Mouse (Mus musculus) hindbrain, embryonic 11.5 days (tissue): Measurements from ENCODE around the gene Fam57b. TPM values are rescaled to one million over a fixed set of nuclear protein-coding genes. Genes with fewer than 3 reads are reported as not detected.
A peak's percentile ranks its signal among the peaks of the same experiment; 100 is the strongest.

Experiments used
- ATAC-seq: fragments of 200-750 bp; cut with Nextera tagmentation; 2 replicates; pipeline ENCODE4 v1.8.0; 2017; ENCODE audit warnings: mild to moderate bottlenecking, moderate TSS enrichment, moderate library complexity; ENCODE audit not compliant: low FRiP score
- DNase-seq: peaks from one replicate; pipeline ENCODE4 v3.0.0-alpha.2; 2015; ENCODE audit warnings: low spot score
- H3K27ac ChIP-seq: fragments of 300-500 bp; sonication (generic); 2 replicates; pipeline ENCODE4 v1.5.1; 2014; ENCODE audit warnings: mild to moderate bottlenecking, low read depth, low read length
- H3K27me3 ChIP-seq: fragments of 300-500 bp; sonication (generic); 2 replicates; pipeline ENCODE4 v1.6.1; 2014; ENCODE audit warnings: mild to moderate bottlenecking, low read length, moderate library complexity, mixed read lengths; ENCODE audit not compliant: control insufficient read depth, insufficient read depth
- H3K36me3 ChIP-seq: fragments of 300-500 bp; sonication (generic); 2 replicates; pipeline ENCODE4 v1.6.1; 2014; ENCODE audit warnings: mild to moderate bottlenecking, low read length, moderate library complexity, mixed read lengths; ENCODE audit not compliant: control insufficient read depth, insufficient read depth
- H3K4me1 ChIP-seq: fragments of 300-500 bp; sonication (generic); replicated peaks from 2 replicates; pipeline ENCODE4 v1.6.1; 2014; ENCODE audit warnings: low read length, mixed read lengths; ENCODE audit not compliant: control insufficient read depth, insufficient read depth
- H3K4me2 ChIP-seq: fragments of 300-500 bp; sonication (generic); replicated peaks from 2 replicates; pipeline ENCODE4 v1.6.1; 2014; ENCODE audit warnings: mild to moderate bottlenecking, low read depth, low read length
- H3K4me3 ChIP-seq: fragments of 300-500 bp; sonication (generic); 2 replicates; pipeline ENCODE4 v1.5.1; 2014; ENCODE audit warnings: low read depth, low read length
- H3K9ac ChIP-seq: fragments of 300-500 bp; sonication (generic); 2 replicates; pipeline ENCODE4 v1.6.1; 2014; ENCODE audit warnings: low read depth, low read length
- H3K9me3 ChIP-seq: fragments of 300-500 bp; sonication (generic); 2 replicates; pipeline ENCODE4 v1.6.1; 2016; ENCODE audit warnings: low read length; ENCODE audit not compliant: control insufficient read depth
- WGBS: fragments of 180-500 bp; shearing (Covaris S2); extraction: QIAGEN DNeasy Blood & Tissue Kit; methylation state at CpG from one replicate; pipeline ENCODE4 v1.1.7; 2014; 5-methylcytosine and 5-hydroxymethylcytosine counted together
- polyA plus RNA-seq: library from polyadenylated mRNA; unstranded; fragments of >200 nt; fragmentation: Nextera tagmentation; extraction: Ambion mirVana; gene quantifications from 2 replicates; pipeline ENCODE4 v1.2.1, GENCODE M21; 2014

Gene Fam57b
- polyA plus RNA-seq, 1 experiment from 2014 or later, result 16.3 TPM

DNA sequence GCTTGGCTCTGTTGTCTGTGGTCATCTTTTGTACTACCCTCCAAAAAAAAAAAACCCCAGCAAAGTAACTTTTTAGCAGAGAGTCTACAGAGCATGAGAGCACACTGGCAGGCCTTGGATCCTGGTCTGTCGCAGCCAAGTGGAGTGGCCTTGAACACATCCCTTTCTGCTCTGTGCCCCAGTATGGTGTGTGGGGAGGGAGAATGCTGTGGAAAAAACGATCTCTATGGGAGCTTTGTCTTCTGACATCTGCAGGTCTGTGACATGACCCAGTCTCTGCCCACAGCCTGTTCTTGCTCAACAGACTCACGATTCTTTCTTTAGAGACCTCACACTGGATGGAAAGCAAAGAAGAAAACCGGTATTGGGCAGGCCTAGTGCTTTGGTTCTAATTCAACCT, 36.5 kb upstream of the Fam57b start:
- Histone ChIP-seq H3K36me3 (no peaks in the 10 kb centered on the region), H3K9ac (no peak overlapping the region), H3K4me2 (peak overlapping the region; percentile 92; the same call in 1 of the 2 replicates), H3K27me3 (no peaks in the 10 kb centered on the region), H3K27ac (no peak overlapping the region), H3K4me1 (peaks cover 10% of the 10 kb centered on the region), H3K9me3 (no peaks in the 10 kb centered on the region), H3K4me3 (peak overlapping the region; percentile 70)
- no peak for ATAC-seq
- 71% methylated on average over 4 of the region's 4 CpGs for WGBS
- no peak for DNase-seq

DNA sequence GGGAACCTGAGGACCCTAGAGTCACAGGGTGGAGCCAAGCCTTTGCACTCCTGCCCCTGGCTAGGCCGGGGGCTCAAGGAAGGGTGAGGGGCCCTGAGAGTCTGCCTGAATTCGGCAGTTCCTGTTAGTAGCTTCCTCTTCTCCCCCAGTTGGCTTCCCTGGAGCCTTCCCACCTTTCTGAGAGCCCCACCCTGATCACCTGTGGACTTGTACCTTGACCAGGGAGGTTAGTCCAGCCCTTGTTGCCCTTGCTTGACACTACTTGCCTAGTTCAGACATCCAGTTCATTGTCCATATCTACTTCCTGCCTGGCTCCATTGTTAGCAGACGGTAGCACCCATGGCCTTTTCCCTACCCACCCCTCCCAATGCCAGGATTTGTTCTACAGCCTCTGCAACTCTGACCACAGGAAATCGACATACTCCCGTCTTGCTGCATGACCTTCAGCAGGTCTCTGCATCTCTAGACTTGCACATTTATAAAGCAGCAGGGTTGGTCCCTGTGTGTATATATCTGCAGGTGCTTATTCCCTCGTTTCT, 35.9 kb upstream of the Fam57b start:
- H3K9ac ChIP-seq, result no peak overlapping the region
- H3K27ac ChIP-seq, result no peak overlapping the region
- H3K9me3 ChIP-seq, result no peaks in the 10 kb centered on the region
- H3K4me1 ChIP-seq, result peaks cover 10% of the 10 kb centered on the region
- H3K27me3 ChIP-seq, result no peaks in the 10 kb centered on the region
- 74% methylated on average over 6 of the region's 6 CpGs for WGBS
- H3K4me3 ChIP-seq, result no peak overlapping the region
- no peak for ATAC-seq
- DNase-seq, result no peak
- no peaks in the 10 kb centered on the region for H3K36me3 ChIP-seq
- no peak overlapping the region for H3K4me2 ChIP-seq

DNA sequence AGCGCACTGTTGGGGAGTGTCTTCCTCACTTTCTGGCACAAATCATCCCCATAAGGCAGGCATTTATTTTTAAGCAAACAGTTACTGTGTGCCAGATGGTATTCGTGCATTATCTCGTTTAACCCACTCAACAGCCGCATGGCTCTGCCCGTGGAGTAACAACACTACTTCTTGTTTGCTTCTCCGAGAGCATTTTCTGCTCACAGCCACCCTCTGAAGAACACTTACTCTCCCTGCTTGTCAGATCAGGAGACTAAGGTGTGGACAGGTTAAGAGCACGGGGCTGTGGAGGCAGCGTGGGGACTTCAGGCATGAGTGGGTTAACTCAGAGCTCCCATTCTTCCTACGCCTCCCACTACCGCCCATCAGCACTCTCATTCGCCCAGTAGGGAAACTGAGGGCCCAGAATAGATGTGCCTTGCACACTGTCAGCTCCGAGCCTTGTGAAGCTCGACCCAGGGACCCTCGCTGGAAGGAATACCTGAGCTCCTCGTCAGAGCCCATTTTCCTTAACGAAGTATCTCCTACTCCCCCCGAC, 34.9 kb upstream of the Fam57b start:
- H3K9me3 ChIP-seq, result no peaks in the 10 kb centered on the region
- H3K27me3 ChIP-seq, result no peaks in the 10 kb centered on the region
- H3K4me1 ChIP-seq, result peaks cover 10% of the 10 kb centered on the region
- H3K4me3 ChIP-seq, result no peak overlapping the region
- ATAC-seq (no peak), DNase-seq (no peak)
- H3K27ac ChIP-seq, result no peak overlapping the region
- 73% methylated on average over 17 of the region's 17 CpGs for WGBS
- no peaks in the 10 kb centered on the region for H3K36me3 ChIP-seq
- H3K4me2 ChIP-seq, result no peak overlapping the region
- H3K9ac ChIP-seq, result no peak overlapping the region

DNA sequence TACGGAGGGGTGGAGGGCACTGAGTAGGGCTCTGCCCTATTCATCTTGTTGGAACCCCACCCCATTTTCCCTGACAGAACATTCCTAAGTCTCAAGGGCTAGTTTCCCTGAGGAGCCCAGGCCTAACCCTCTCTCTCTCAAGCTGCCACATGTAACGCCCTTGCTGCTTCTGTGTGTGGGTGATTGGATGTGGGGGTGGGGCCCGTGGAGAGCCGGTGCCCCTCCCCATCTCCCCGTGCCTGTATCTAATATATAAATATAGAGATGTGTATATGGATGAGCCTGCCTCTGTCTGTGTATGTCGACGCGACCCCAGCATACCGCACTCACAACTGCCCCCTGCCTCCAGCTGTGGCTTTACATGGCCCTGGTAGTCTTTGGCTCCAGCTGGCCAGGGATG, 31.9 kb upstream of the Fam57b start:
- H3K4me3 ChIP-seq, result no peak overlapping the region
- H3K9me3 ChIP-seq, result no peaks in the 10 kb centered on the region
- no peaks in the 10 kb centered on the region for H3K27me3 ChIP-seq
- H3K4me1 ChIP-seq, result peaks cover 6% of the 10 kb centered on the region; the same call in 1 of the 2 replicates
- 93% methylated on average over 9 of the region's 9 CpGs for WGBS
- H3K4me2 ChIP-seq, result no peak overlapping the region
- no peak for ATAC-seq
- no peak overlapping the region for H3K27ac ChIP-seq
- H3K36me3 ChIP-seq, result 0 out of 2 replicates have a peak, but pooled peaks cover 2% of the 10 kb centered on the region
- no peak for DNase-seq
- no peak overlapping the region for H3K9ac ChIP-seq

DNA sequence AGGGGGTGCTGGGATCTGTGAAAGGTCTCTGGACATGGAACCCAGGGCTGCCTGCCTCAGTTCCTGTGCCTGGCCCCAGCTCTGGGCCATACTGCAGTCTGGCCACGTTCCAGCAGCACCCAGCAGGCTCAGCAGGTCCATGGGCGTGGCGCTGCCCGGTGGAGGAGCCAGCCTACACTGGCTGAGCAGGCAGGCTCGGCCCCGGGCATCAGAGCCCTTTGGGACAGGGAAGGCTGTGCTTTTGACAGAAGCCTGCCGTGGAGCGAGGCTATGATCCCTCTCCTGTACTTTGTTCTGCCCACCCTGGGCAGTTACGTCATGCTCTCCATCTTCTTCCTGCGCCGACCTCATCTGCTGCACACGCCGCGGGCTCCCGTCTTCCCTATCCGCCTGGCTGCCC, 31.3 kb upstream of the Fam57b start, which contains the start of gene Gdpd3:
Gdpd3 (plus strand) TSS at position 134 of the 400 bp plus-strand sequence.
- 0 out of 2 replicates have a peak, but pooled peaks cover 2% of the 10 kb centered on the region for H3K36me3 ChIP-seq
- DNase-seq (no peak), ATAC-seq (no peak)
- H3K9me3 ChIP-seq, result no peaks in the 10 kb centered on the region
- no peak within 1 kb of the TSS for H3K4me3 ChIP-seq
- H3K4me1 ChIP-seq, result 0 out of 2 replicates have a peak, but pooled peaks cover 5% of the 10 kb centered on the region
- H3K9ac ChIP-seq, result no peak within 1 kb of the TSS
- no peak within 1 kb of the TSS for H3K4me2 ChIP-seq
- 89% methylated on average over 16 of the region's 16 CpGs for WGBS
- H3K27me3 ChIP-seq, result no peaks in the 10 kb centered on the region
- no peak within 1 kb of the TSS for H3K27ac ChIP-seq

DNA sequence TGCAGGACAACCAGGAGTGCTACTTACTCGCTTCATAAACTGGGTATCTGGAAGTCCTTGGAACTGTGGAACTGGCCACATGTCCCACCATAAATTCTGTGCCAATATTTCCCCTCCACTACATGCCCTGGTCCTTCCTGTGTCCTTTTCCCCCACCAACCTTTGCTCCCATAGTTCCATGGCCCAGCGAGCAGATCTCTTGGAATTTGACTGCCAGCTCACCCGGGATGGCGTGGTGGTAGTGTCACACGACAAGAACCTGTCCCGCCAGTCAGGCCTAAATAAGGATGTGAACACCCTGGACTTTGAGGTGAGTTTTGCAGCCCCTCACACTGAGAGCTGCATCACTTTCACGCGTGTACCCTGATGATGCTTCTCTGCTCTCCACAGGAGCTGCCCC, 30.5 kb upstream of the Fam57b start:
- ATAC-seq, result no peak
- H3K27me3 ChIP-seq, result no peaks in the 10 kb centered on the region
- no peak overlapping the region for H3K4me3 ChIP-seq
- H3K4me1 ChIP-seq, result 0 out of 2 replicates have a peak, but pooled peaks cover 5% of the 10 kb centered on the region
- no peak overlapping the region for H3K4me2 ChIP-seq
- no peak for DNase-seq
- H3K27ac ChIP-seq, result no peak overlapping the region
- H3K9ac ChIP-seq, result no peak overlapping the region
- H3K9me3 ChIP-seq, result no peaks in the 10 kb centered on the region
- 95% methylated on average over 8 of the region's 8 CpGs for WGBS
- 0 out of 2 replicates have a peak, but pooled peaks cover 2% of the 10 kb centered on the region for H3K36me3 ChIP-seq

DNA sequence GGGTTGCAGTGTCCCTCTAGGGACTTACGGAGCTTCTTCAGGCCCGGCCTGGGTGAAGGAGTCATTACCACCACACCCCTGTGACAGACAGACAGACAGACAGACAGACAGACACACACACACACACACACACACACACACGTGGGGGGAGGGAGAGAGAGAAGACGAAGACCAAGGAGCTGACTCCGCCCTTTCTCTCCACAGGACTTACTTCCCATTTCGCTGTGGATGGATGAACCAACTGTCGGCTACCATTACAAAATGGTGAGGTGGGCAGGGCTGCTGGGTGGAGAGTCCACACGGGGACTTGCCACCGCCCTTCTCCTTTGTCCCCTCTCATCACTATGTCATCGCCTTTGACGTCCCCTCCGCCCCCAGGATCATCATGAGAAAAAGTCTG, 26.7 kb upstream of the Fam57b start:
- 85% methylated on average over 12 of the region's 12 CpGs for WGBS
- Histone ChIP-seq H3K27ac (no peak overlapping the region), H3K36me3 (0 out of 2 replicates have a peak, but pooled peaks cover 2% of the 10 kb centered on the region), H3K4me2 (no peak overlapping the region), H3K9ac (no peak overlapping the region), H3K9me3 (no peaks in the 10 kb centered on the region), H3K4me3 (no peak overlapping the region), H3K27me3 (no peaks in the 10 kb centered on the region), H3K4me1 (peaks cover under 1% of the 10 kb centered on the region)
- DNase-seq (no peak), ATAC-seq (no peak)

DNA sequence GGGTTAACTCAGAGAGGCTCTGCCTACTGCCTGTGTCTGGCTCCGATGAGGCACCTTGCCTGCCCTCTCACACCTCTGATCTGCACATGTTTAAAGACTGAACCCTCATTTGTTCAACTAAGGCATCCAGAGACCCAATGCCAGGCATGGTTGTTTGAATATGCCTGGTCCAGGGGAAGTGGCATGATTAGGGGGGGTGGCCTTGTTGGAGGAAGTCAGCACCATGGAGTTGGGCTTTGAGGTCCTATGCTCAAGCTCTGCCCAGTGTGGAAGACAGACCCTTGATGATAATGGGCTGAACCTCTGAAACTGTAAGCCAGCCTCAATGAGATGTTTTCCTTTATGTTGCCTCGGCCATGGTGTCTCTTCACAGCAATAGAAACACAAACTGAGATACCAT, 24.1 kb upstream of the Fam57b start:
- Histone ChIP-seq H3K4me2 (no peak overlapping the region), H3K27me3 (no peaks in the 10 kb centered on the region), H3K4me3 (no peak overlapping the region), H3K36me3 (0 out of 2 replicates have a peak, but pooled peaks cover 1% of the 10 kb centered on the region), H3K9me3 (no peaks in the 10 kb centered on the region), H3K27ac (no peak overlapping the region), H3K4me1 (peaks cover 10% of the 10 kb centered on the region), H3K9ac (no peak overlapping the region)
- no peak for ATAC-seq
- 87% methylated on average over 2 of the region's 2 CpGs for WGBS
- DNase-seq, result no peak

DNA sequence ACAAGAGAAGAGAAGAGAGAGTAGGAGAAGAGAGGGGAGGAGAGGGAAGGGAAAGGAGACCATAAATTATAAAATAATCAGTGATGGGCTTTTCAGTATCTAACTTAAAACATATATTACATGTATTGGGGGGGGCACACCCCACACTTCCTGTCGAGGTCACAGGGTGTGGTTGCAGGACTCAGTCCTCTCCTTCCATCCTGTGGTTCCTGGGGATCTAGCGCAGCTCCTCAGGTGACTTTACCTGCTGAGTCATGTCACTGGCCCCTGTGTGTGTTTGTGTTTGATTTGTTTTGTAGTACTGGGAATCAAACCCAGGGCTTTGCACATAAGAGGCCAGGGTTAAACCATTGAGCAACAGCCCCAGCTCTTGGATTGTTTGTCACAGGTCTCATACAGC, 23.0 kb upstream of the Fam57b start:
- no peaks in the 10 kb centered on the region for H3K27me3 ChIP-seq
- H3K4me2 ChIP-seq, result no peak overlapping the region
- H3K36me3 ChIP-seq, result no peaks in the 10 kb centered on the region
- H3K9me3 ChIP-seq, result no peaks in the 10 kb centered on the region
- H3K4me3 ChIP-seq, result no peak overlapping the region
- DNase-seq, result no peak
- 86% methylated on average over 2 of the region's 2 CpGs for WGBS
- peaks cover 10% of the 10 kb centered on the region for H3K4me1 ChIP-seq
- no peak overlapping the region for H3K27ac ChIP-seq
- no peak overlapping the region for H3K9ac ChIP-seq
- no peak for ATAC-seq
